Mouse (Mus musculus) NIH3T3 (cell line): ENCODE data around the gene Utrn.
A peak's percentile ranks its signal among the peaks of the same experiment; 100 is the strongest.

ENCODE experiments used
- DNase-seq: peaks from one replicate; pipeline ENCODE4 v3.0.0-alpha.2; 2012; ENCODE audit warnings: low read depth

Utrn gene

DNA sequence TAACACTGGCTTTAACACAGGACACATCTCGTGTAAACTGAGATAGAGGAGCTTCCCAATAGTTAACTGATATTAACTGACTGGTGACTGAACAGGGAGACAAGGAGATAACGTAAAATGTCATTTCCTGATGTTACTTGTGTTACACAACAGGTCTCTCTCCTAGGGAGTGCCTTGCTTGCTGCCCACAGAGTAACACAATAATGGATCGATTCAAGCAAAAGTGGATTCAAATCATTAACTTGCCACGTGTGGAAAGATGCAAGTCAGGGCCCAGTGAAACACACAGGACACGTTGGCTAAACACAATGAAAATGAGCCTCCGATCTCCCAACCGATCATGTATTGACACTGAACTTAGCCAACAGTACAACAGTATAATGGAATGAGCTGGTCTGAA is 281.1 kb downstream of the Utrn start:
- DNase-seq = no peak

DNA sequence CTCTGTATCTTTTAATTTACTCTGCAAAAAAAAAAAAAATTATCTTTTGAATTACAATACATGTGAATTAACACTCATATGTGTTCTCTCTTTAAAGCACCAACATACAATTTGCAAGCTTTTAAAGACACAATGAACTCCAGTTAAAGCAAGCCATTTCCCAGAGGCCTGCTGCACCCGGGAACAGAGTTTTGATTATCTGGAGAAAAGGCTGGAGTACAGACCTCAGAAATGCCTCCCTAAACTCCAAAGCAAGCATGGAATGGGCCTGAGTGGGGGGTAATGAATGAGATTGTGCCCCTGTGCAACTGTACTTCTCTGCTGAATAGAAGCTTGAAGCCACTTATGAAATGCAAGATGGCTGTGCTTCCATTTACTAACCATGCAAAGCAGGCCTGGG is 281.8 kb downstream of the Utrn start:
- DNase-seq = no peak

DNA sequence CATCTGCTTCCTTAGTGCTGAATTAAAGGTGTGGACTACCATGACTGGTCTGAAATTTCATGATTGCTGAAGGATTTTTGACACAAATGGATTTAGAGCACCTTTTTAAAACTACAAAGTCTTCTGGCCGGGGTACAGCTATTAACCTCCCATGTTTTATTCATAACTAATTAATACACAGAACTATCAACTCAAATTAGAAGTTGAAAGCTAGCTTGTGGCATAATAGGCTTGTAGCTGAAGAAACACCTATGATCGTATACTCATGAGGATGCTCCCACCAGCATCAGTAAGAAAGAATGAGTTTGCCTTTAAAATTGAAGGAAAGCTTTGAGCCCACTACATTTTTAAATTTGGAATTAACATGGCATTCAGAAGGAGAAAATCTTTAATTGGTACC is 282.3 kb downstream of the Utrn start:
- DNase-seq = no peak

DNA sequence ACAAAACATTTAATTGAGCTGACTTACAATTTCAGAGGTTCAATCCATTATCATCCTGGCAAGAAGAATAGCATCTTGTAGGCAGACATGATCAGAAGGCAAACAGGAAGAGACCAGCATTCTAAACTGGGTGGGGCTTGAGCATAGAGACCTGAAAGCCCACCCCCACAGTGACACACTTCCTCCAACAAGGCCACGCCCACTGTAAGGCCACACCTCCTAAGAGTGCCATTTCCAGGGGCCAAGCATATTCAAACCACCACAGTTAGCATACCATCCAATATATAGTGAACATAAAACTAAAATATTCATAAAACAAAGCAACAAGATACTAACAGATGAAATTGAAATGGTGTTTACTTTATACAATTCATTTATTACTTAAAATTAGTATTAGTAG is 283.0 kb downstream of the Utrn start:
- no peak for DNase-seq

DNA sequence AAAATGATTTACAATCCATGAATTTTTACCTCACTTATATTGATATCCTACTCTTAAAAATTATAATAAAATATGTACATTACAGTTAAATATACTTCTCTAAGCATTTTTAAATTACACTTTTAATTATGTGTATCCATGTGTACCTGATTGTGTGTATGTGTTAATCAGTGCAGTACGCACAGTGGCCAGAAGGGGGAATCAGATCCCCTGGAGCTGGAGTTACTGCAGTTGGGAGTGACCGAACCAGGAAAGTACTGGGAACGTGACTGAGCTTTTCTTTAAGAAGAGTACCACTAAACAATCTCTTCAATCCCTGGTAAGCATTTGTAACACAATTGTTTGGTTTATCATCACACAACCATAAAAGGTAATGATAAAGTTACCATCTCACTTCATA is 285.7 kb downstream of the Utrn start:
- DNase-seq = no peak

DNA sequence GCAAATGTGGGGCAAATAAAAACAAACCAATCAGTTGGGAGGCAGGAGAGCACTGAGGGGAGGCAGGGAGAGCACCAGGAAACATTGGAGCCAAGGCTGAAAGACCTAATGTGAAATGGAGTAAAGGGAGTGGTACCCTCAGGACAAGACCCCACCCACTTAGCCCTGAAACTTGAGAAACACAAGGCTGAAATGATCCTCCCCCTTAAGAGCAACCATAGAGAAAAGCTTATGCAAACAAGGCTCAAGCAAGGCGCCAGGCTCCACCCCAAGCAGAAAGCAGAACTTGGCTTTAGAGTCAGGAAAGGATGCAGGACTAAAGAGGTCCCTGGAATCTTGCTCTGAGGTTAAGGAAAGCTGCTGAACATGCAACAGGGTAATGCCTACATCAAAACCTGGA is 290.1 kb downstream of the Utrn start:
- peak; percentile 37 for DNase-seq

DNA sequence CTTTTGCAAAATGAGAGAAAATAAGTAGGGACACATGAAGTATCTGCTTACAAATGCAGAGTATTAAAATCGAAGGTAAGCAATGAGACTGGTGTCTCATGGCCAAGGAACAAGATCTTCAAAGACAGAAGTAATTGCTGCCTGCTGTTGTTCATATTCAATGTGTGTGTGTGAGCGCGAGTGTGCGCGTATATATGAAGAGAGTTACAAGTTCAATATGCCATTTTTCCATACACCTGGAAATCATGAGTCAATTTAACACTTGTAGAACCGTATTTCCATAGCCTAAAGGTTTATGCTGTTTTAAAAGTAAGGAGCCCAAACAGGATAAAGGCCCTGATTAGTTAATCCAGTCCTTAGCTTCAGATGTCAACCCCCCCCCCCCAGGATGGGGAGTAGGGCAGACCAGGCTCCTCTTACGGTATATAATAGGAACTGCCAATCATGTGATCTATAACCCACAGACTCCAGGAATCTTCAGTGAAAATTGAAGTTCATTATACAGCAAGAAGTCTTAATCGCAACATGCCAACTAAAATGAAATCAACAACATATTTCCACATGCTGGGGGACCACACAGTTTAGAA is 293.2 kb downstream of the Utrn start:
- no peak for DNase-seq

DNA sequence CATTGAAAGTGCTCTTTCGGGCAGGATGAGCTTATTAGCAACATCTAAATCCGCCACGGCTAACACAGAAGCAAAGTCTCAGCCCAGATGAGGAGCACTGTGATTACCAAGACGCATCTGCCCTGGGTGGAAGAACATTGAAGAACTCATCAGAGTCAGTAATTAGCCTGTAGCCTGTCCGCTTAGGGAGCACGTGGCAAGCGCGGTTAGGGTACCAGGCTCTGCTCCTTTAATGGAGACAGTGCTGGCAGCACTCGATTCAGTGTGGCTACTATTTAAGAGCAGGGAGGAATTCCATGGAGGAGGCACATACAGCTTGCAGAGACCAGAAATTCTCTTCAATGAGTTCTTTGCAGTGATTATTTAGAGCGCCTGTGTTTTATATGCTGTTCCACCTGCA is 294.4 kb downstream of the Utrn start:
- no peak for DNase-seq

DNA sequence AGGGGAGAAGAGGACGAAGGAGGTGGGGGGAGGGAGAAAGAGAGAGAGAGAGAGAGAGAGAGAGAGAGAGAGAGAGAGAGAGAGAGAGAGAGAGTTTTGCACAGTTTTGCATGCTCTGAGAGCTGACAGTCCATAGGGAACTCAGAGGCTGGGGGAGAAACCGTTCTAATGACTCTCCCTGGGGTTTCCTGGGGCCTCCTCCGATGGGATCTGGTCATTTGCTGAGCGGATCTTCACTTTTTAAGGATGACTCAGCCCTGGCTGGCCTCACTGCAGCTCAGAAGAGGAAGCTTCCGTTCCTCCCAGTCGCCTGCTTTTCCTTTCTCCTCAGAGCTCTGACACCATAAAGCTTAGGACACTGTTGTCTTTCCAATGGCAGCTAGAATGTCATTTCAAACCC is 295.6 kb downstream of the Utrn start:
- peak; percentile 71 for DNase-seq

DNA sequence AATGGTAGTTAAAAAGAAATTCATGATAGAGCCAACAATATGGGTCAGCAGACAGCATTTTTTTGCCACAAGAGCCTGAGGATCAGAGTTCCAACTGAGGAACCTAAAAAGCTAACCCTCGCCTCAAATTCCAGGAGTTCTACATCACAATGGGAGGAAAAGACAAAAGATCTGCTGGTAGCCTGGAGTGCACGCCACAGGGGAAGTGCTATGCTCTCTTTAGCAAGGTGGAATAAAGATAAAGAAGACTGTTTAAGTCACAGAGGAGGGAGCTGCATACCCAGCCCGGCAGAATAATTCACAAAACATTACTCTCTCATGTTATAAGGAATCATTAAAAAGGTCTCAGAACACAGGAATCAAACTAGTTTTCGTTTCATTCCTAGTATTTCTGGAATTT is 296.4 kb downstream of the Utrn start:
- DNase-seq = no peak

DNA sequence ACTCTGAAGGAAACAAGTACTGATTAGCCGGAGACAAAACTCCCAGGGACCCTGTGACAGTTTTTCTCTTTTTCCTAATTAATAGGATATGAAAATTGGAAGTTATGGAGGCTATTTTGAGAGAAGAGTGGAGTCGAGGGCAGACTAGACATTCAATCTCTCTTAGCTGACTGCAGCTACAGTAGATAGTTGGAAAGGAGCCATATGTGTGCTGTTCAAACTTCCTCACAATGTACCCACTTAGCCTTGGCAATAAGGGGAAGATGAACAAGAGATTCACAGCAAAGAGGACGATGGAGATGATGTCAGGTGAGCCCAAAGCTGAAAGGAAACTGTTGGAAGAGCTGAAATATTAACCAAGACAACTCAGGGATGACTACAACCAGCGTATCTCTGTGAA is 304.7 kb downstream of the Utrn start:
- DNase-seq = no peak

DNA sequence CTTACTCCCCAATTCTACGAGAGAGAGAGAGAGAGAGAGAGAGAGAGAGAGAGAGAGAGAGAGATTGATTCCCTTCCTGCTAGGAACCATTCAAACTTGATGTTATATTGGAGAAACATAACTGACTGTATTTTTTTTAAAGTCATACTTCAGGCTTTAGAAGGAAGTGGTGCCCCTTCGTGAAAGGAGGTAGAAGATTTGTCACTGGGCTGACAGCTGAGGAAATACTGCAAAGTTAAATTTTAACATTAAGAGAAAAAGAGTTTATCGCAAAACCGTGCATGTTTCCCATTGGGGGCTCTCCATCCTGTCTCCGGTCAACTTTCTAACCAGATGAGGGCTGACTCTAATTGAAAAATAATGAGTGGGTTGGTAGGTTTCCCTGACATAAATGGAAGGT is 310.4 kb downstream of the Utrn start:
- no peak for DNase-seq

DNA sequence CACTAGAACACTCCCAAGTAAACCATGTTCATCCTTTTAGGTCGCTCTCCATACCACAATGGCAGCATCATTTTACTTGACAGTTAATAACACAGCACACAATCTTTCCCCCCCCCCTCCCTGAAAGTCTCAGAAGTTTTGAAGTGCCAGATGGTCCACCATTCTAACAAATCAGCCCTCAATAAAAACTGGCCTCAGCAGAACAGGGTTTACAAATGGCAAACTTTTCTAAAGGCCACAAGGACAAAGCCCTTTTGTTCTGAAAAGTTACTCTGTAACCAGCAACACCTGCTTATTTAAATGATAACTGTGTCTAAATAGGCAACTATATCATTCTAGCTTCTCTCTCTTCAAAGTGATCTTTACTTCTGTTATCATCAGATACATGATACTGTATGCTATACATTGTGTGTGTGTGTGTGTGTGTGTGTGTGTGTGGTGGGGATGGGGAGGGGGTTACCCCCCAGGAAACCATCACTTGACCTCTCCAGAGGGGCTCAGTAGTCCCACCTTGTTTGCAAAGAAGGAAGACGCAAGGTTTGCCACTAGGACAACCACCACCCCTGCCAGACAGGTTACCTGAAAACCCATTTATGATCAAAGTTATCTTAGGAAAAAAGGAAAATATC is 315.0 kb downstream of the Utrn start:
- no peak for DNase-seq

DNA sequence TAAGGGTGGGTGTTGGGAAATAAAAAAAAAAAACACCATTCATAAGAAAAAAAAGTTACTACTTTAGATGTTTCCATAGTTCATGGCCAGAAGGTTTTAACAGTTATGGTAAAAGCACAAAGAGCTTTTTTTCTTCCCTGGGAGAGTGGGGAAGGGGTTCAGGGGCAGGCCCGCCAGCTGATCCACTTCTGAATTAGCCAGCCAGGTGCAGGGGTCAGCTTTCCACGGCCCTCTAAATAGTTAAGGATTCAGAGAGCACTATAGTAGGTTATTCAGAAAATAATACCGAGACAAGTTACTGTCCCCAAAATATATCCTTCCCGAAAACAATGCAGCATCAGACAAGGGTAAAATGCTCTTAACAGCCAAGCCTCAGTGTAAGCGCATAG is 316.3 kb downstream of the Utrn start:
- no peak for DNase-seq

DNA sequence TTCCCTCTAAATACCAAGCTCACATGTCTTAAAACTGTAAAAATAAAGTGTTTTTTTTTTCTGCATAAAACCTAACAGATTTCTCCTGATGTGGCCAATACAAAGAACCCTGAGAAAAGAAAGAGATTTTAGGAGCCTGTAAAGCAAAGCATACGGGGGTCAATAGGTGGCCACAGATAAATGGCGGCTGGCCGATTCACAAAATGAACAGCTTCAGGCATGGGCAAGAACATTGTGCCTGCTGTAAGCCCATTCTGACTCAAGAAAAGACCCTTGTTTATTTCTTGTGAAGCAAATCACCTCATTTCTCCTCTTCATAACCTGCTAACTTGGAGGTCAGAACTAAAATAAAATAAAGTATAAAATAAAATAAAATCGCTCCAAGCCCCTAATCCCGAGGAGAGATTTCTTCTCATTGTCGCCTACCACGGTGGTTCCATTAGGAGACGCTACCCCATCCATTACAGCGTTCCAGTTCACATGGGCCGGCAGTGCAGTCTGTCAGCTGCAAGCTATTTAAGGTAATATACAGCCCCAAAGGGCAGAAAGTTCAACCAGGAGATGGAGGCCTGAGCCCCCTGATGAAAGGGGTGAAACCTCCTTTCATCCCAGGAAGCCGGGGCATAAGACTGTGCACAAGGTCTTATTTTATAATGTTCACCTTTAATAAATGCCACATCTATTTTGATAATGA is 316.8 kb downstream of the Utrn start:
- DNase-seq = no peak

DNA sequence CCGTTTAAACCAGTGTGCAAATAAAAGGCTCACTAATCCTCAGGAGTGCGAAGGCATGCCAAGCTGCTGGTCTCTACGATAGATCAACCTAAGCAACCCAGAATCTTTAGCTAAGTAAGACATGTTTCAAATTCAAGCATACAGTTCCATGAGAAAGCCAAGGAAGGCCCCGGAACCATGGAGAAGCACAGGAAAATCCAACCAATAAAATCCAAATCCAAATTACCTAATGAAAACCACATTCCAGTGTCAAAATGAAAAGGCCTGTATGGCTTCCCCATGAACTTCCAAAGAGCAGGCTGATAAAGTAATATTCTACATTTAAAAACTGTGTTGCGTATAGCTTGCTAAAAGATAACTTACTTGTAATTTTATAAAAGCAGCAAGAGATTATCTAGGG is 317.4 kb downstream of the Utrn start:
- DNase-seq = no peak

DNA sequence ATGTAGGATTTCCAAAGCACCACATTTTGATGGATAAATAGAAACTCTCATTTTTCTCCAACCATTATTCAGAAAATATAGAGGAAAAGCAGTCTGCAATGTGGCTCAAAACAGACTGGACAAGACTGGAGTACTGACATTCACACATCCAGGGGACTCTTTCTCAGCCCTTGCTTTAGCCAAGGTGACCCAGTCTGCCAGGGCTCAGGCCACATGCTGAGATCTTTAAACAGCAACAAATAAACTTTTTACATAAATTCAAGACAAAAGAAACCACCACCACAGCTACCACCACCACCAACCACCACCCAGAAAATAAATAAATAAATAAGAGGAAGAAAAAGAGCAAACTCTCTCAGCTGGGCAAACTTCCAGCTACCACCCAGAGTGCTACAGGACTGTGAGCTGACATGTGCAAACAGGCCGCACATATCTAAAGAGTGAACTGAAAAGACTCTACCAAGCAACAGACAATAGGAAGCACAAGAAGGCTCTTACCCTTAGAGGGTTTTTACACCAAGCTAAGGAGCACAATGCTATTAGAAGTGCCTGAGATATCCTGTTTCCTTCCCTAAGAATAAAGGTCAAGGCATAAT is 319.1 kb downstream of the Utrn start:
- peak; percentile 19 for DNase-seq

DNA sequence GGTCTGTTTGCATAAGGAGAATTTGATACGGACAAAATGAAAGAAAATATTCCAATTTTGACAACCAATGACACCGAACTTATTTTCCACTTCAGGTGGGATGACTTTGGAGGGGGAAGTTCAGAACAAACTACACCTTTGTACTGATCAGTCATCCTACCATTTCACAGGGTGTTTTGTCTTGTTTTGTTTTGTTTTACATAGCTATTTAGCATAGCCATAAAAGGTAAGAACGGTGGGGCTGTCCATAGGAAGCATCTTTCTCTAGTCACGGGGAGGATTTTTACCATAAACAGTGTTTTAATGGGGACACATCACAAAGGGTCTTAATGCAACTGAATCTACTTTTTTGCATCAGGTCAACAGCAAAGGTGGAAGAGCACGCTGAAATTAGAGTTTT is 319.9 kb downstream of the Utrn start:
- no peak for DNase-seq

DNA sequence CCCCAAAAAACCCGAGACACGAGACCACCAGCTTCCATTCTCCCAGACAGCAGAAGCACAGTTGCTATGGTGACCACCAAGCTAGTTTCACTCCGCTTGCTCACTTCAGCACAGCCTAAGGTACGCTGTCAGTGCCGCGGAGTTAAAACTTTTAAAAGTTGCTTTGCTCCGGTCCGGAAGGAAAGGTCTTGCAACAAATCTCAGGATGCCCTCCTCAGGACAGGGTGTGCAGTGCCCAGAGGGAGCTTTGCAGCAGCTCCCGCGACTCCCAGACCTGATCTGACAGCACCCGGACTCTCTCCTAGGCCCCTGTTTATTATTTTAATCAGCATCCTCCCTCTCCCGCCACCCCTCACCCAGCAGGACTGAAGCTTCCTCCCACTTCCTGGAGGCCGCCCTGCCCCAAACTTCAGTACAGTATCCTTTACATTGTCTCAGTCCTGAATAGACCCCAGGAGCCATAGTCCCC is 320.5 kb downstream of the Utrn start:
- no peak for DNase-seq

DNA sequence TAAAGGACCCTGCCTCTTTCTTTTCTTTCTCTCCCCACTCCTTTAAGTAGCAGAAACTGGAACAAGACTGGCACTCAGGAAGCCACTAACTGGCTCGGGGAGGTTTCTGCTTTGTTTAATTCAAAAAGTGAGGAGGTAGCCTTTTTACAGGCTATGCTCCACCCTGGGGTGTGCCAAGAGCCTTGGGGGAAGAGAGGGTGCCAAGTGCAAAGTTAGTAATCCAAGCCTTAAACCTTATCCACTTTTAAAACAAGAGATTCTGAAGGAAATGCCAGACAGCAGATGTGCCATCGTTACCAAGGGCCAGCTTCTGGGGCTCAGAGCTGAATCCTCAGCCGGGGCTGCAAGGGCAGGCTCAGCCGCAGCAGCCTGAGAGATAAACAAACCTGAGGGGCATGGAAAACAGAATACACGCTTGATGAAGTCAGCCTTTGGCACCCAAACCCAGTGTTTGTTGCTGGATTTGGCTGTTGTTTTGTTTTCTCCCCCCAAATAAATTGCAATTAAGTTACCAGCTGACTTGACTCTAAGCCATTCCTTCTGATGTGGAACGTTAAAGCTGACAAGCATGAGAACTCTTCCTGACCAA is 322.0 kb downstream of the Utrn start:
- DNase-seq = peak; percentile 20

DNA sequence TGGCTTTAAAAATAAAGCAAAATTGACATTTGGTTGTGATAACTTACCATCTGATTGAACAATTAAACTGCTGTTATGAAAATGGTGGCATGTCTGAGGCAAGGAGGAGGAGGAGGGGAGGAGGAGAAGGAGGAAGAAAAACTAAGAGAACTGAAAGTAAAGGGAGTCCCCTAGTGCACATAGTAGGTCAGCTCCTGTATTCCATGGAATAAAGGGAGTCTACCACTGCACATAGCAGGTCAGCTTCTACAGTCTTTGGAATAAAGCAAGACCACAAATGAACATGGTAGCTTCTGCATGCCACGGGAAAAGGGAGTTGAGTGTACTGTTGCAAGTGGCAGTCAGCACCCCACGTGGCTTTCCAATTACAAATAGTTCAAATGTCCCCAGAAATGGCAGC is 323.7 kb downstream of the Utrn start:
- DNase-seq = no peak

DNA sequence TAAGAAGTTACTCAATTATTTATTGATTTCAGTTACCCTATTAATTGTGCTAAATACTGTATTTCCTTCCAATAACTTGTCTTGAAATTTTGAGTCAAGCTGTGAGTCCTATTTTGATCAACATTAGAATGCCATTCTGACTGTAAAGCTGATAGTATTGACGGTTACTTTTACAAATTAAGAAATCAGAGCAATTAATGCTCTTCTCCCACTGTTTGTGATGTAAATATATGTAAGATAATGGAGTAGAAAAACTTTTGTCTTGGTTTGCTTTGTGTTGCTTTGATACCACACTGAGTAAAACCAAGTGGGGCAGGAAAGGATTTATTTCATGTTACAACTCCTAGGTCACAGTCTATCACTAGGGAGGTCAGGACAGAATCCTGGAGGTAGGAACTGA is 327.4 kb downstream of the Utrn start:
- DNase-seq = no peak

DNA sequence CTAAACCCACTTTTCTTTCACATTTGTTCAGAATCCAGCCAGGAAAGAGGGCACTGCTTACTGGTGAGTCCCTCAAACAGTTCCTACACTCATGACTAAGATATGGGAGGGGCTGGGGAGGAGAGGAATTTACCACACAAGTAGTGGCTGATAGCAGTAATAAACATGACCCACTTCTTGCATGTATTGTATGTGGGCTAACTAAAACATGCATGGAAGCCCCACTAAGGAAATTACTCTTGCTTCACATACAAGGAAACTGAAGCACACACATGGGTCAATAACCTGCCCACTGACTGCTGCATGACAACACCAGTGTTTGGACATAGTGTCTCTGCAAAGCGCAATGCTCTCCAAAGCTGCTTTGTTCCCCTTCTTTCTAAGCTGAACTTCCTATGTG is 333.9 kb downstream of the Utrn start:
- peak; percentile 37 for DNase-seq
